Mouse (Mus musculus): ENCODE data around the gene Unc79.

Unc79 gene

DNA sequence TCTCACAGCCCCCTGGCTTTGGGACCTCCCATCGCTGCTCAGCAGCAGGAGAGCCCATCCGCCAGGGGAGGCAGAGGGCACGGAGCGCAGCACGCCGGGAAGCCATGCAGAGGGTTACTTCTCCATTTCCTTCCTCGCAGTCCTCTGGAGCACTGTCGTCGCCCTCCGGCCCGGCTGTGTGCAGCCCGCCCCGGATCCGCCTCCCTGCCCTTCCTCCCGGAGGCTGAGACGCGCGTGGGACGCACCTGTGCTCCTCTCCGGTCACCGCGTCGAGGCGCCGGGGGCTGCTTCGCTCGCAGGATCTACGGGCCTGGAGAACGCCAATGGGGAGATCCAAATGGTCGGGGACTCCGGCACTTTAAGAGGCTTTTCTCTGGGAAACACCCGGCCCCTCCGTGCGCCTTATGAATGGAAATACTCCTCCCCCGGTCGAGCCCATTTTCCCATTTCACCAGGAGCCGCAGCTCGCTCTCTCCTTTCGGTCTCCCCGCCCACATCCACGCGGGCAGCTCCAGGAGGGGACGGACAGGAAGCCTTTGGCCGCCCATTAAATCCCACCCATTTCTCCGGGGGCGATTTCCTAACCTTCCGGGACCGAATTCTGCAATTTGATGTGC is at the start of gene Unc79:
Unc79 (plus strand) TSS at position 82 of the 617 bp plus-strand sequence.
- peak; percentile 5 for DNase-seq

DNA sequence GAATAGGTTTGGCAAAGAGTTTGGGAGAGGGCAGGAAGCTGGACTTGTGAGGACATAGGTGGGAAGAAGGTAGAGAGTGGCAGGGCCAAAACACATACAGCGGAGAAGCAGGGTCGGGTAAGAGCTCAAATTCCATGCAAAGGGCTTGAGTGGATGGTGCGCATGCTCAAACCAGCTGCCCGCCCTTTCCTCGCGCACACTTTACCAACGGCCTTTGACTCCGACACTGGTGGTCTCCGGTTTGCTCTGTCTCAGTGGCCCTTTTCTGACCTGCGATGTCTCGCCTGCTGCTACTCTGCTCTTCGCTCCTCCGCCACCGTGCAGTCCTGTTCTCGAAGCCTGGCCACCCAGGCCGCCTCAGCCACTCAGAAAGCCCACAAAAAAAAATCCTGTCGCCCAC is 49.6 kb upstream of the Unc79 start, which contains the start of gene Cox8c:
Cox8c (plus strand) TSS at position 226 of the 400 bp plus-strand sequence.
- DNase-seq: no peak

DNA sequence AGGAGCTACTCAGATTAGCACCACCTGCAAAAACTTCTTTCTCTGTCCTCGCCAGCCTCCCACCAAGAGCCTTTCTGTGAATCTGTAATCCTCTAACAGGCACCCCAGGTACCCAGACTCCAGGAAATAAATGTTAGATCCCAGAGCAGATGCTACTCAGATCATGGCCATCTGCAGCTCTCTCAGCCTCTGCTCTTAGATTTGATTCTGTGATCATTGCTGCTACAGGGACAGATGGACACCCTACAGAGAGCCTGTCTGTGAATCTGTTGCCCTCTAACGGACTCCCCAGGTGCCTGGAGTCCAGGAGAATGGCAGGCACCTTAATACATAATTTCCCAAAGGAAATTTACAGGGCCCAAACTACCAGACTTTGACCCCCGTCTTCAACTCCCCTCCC is 40.5 kb upstream of the Unc79 start:
- no peak for DNase-seq

DNA sequence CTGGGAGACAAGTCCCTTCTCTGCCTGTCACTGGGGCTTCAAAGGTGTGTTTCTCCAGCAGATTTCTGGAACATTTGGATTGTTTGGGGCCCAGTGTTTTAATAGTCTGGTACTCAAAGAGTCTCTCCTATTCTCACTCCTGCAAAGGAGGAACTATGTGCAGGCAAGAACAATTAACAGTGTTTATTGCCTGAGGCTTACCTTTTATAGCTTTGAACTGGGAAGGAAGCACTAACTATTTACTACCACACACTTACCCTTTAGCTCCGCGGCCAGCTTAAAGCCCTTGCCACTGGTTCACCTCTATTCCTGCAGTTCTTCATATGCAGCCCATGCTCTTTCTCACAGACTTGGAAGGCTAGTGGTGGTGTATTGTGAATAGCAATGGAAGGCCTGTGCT is 32.6 kb upstream of the Unc79 start:
- no peak for DNase-seq

DNA sequence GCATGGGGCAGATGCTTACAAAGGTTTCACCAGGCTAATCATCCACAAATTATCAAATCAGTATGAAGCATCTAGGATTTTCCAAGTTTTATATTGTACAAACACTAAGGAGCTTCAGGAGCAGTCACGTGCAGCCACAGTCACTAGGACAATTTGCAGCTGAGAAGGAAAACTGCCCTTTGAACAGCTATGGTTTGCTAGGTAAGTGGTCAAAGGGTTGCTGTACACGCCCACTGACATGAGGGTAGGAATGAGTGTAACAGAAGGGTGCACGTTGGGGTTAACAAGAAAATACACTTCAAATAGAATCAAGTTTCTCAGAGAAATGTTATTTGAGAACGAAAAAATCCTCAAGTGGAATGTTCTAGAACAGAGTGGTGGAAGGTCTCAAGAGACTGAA is 18.9 kb upstream of the Unc79 start:
- peak; percentile 48 for DNase-seq

DNA sequence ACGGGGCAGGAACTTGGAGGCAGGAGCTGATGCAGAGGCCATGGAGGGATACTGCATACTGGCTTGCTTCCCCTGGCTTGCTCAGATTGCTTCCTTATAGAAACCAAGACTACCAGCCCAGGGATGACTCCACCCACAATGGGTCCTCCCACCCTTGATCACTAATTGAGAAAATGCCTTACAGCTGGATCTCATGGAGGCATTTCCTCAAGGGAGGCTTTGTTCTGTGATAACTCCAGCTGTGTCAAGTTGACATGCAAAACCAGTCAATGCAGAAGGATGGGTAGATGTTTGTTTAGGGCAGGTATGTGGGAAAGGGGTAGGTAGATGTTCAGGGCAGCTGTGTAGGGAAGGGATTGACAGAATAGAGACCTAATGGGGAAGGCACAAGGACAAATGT is 18.3 kb upstream of the Unc79 start:
- no peak for DNase-seq

DNA sequence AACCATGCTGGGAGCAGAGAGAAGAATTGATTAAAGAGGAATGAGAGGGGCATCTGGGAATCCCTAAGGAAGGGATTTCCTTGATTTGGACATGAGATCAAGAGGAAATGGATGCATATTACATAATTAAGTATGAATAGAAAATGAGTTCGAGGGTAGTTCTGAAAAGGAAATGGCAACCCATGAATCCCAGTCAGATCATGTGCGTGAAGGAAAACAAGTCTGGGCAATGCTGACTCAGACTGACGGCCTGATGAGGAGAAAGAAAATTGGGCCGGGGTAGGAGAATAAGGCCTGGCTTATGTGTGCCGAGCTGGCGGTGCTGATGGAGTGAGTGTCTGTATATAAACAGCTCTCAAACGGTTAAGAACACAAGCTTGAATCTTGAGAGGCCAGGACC is 17.9 kb upstream of the Unc79 start:
- no peak for DNase-seq

DNA sequence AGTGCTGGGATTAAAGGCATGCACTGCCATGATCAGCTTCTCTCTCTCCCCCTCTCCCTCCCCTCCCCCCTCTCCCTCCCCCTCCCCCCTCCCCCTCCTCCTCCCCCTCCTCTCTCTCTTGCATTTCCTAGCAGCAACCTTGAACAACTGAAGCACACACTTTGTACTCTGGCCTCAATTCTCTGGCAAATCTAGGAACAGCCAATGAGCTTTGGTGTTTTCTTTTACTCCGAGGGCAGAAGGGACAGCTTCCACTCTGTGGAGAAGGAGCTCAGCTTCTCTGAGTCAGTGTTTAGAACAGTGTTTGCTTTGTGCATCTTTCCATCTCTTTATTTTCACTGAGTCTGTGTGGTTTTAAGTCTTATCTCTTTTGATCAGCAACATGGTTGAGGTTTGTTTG is 12.8 kb upstream of the Unc79 start:
- no peak for DNase-seq

DNA sequence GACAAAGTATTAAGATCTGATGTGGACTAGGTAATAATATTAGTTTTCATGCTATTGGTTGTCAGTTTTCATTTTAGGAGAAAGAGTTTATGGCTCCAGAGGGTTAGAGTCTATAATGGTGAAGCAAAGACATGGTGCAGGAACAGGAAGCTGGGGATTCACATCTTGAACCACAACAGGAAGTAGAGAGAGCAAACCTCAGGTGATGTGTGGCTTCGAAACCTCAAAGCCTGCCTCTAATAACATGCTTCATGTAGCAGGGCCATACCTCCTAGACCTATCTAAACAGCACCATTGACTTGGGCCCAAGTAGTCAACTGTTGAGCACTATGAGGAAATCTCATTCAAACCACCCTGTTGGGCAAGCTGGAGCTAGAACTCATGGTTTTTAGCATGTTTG is 3.1 kb upstream of the Unc79 start:
- DNase-seq: no peak

DNA sequence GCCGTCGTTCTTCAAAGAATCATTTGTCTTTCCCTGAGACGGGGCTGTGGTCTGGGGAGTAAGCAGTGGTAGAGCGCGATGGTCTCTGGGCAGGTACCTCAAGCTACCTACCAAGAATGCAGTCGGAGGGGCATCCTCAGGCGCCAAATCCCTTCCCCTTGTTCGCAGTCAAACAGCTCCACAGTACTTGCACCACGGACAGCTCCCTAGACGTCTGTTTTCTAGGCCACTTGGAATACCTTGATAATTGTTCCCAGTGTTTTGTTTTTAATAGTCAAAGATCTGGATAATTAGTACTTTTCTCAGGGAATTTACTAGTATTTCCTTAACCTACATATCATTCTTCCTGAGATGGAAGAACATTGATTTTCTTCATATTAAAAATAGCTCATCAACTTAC is 833 bp upstream of the Unc79 start:
- DNase-seq: no peak

DNA sequence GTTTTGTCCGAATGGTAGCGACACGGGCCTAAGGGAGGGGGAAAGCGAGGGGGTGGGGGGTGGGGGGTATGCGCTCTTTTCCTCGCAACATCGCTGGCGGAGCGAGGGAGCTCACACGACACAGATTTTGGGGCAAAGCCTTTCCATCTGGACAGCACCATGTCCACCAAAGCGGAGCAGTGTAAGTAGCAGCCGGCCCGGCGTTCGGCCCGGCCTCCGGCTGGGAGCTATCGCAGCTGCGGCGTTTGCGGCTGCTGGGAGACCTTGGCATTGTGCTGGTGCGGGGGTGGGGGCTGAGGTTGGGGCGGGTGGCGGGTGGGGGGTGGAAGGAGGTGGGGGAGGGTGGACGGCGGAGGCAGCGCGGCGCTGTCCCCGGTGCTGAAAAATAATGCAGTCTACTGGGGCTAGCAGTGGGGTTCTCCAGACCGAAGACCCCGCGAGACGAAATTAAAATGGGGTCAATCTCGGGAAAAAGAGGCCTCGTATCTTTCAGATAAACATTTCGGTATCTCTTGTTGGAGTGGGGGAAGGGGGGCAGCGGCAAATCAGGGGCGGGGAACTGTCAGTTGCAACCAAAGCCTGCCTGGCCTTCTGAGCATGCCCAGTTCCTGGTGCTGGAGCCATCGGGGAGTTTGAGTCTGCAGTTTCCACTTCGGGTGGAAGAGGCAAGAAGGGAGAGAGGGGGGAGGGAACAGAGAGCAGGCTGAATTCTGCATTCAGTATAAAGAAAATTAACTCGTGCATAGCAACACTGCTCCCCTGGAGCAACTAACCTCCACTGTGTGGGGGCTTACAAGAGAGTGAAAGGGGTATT is 943 bp downstream of the Unc79 start:
- DNase-seq: peak; percentile 12

DNA sequence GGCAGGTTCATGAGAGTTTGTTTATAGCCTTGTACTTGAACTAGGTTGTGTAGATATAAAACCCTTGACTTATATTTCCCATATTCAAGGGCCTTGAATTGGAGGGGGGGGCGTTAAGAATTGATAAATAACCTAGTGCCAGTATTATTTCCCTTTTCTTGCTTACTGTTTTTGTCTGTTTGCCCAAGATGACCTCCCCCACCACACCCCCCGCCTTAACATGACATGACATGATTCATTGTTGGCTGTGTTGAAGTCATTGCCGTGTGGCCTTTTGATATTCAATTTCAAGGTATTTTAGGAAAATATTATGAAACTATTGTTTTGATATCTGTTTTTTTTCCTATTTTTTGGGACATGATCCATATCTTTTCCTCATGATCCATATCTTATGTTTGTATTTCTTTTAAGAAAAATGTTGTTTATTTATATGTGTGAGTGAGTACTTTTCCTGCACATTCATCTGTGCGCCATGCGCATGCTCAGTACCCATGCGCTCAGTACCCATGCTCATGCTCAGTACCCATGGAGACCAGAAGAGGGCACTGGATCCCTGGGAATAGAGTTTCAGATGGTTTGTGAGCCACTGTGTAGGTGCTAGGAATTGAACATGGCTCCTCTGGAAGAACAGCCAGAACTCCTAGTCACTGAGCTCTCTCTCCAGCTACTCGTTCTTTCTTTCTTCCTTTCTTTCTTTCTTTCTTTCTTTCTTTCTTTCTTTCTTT is 11.6 kb downstream of the Unc79 start:
- no peak for DNase-seq

DNA sequence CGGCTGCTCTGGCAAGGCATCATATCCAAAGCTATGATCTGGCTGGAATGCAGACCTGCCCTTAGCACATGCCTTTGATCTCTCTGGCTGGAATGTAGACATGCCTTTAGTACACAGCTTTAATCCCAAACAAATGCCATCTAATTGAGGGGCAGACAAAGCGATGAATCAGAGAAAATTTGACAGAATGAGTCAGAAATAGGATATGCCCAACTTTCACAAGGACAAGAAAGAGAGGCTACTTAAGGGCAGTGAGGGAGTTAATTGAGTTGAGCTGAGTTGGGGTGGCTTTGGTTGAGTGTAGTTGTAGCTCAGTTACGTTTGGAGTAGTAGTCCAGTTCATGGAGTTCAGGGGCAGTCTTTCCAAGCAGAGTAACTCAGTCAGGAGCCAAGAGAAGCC is 12.4 kb downstream of the Unc79 start:
- DNase-seq: no peak

DNA sequence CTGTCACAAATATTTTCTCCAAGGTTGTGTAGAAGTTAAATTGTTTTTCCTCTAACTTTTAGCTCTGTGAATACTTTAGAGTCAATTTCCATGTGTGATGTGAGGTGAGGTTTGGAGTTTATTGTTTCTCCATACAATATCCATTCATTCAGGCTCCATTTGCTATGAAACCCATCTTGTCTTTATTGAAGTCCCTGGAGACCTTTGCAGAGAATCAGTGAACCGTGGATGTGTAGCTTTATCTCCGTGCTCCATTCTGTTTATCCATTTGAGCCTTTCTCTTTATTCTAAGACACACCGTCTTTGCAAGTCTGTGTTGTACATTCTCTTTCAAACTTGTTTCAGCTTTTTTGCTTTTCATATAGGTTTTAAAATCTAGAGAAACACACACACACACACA is 15.8 kb downstream of the Unc79 start:
- no peak for DNase-seq

DNA sequence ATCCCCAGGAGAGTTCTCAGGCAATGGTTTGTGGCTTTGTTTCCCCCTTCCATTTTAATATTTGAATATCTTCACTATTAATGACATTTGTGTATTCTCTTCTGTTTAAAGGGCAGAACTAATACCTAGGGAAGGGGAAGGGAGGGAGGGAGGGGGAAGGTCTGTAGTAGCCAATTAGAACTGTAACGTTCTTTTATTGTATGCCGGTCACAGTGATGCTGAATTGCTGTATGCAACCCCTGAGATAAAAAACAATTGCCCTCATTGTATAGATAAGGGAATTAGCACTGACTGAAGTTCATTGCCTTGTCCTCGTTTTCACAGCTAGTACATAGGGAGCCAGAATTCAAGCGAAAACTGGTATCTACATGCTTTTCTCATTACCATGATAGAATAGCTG is 31.9 kb downstream of the Unc79 start:
- DNase-seq: no peak

DNA sequence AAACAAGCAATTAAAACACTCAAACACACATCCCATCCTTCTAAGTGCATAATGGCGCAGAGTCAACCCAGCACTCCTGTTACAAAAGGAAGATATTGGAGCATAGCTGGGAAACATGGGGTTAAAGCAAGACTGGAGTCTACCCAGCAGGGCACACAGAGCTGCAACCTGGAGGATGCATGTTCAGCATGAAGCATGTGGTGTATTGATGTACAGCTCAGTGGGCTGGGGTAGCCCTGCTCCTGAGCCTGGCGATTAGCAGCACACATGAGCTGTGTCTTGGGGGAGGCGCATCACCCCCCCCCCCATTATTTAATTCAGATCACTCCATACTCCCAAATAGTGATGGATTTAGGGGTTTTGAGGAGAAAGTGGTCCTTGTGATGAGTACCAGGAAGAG is 32.9 kb downstream of the Unc79 start:
- DNase-seq: no peak

DNA sequence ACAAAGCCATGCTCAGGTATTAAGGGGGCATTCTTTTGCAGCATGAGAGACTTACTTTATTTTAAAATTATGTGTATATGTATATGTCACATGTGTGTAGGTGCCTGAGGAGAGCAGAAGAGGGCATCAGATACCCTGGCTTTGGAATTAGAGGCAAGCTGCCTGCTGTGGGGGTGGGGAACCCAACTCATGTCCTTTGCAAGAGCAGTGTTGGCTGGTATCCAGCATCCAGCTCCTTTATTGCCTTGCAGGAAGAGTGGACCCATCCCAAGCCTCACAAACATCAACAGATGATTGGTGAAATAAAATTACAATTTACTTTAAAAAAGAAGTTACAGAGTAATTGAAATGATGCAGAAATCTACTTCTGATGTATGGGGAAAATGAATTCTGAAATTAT is 36.7 kb downstream of the Unc79 start:
- no peak for DNase-seq

DNA sequence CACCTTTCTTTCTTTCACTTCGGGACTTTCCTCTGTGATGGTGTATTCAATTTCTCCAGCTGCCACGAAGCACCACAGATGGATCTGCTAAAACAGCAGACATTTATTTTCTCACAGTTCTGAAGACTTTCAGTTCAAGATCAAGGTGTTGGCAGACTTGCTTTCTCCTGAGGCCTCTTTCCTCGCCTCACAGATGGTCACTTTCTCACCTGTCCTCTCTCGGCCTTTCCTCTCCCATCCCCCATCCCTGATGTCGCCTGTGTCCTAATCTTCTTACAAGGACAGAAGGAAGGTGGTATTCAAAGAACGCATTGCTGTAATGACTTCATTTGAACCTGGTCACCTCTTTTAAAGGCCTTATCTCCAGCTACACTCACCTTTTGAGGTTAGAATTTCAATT is 39.1 kb downstream of the Unc79 start:
- no peak for DNase-seq

DNA sequence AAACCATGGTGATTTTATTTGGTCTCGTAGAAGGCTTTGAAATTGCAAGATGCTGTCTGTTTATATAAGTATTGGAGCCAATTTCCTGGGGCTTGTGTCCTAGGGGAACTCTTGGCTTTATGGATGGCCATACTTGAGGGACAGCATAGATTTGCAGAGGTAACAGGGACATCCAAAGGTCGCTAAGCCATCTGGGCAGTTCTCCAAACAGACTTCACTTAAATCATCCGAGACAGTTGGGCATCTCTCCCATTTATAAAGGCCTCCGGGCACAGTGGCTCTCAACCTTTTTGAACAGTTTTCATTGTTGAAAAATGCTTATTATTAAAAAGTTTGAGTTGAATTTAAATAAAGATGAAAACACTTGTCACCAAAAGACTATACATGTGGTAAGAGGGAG is 59.8 kb downstream of the Unc79 start:
- peak; percentile 8 for DNase-seq

DNA sequence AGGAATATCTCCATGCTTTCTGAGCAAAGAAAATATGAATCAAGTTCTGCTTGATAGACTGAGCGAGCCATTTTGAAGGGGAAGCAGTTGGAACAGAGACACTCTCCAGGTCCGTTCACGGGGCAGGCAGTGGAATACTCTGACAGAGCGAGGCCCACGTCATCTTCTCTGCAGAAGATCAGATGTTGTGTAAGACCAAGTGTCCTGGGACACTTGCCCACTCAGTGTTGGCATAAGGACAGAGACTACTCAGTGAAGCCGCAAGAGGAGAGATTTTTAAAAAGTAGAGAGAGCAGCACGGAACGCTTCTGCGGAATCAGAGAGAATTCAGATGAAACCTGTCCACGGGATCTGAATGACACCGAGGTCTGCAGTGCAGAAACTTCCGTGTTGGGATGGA is 69.5 kb downstream of the Unc79 start:
- no peak for DNase-seq

DNA sequence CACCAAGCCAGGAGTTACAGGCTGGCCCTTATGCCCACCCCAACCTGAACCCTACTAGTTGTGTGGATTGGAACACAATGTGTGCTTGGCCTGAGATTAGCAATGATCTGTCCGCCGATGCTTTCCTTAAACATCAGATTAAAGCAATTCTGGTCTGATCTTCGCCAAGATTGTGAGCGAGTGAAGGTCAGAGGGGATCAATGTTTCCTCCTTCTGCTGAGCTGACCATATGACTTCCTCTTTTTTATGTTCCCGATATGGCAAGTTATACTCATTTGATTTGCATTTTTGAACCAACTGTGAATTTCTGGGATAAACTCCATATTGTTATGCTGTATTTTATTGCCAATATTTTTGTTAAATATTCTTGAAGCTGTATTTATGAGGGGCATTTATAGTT is 88.0 kb downstream of the Unc79 start:
- no peak for DNase-seq

DNA sequence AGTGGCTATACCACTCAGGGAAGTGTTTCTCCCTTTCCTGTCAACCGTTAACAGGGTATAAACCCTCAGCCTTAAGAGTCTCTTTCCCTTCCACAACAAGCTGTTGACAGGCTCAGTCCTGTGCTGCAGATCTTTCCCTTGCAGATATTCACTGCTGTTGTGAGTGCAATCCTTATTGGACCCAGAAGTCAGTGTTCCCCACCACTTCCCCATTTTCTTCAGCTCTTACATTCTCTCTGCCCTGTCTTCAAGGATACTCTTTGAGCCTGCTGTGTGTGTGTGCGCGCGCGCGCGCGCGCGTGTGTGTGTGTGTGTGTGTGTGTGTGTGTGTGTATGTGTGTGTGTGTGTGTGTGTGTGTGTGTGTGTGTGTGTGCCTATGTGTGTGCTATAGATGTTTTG is 90.7 kb downstream of the Unc79 start:
- no peak for DNase-seq

DNA sequence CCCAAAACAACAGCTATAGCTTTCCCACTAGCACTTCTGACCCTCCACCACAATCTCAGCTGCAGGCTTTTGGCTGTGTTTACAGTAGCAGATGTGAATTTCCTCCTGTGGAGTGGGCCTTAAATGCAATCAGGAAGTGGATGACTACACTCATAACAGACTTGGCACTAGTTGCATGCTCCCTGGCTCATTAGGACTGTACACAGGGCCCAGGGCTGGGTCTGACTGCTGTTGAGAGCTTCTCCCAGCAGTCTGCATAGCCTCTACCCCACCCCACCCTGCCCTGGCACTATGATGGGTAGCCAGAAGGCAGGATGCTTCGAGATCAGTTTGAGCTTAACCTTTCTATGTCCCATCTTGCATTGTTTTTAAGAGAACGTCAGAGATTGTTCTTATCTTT is 91.5 kb downstream of the Unc79 start:
- DNase-seq: no peak

DNA sequence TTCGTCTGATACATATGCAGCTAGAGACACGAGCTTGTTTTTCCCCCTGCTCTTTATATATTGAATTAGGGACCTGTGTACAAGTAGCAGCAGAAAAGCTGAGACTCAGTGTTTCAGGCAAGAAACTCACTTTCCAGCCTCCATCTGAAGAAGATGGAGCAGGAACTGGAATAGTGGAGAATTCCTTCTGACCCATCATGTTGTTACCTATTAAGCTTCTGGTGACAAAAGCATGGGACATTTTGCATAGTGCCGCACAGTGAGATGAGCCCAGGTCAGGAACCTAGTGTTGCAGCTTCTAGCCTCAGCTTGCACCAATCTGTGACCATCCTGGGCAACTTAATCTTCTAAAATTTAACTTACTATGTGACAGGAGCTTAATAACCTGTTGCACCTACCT is 92.7 kb downstream of the Unc79 start:
- no peak for DNase-seq
